Mouse (Mus musculus): ENCODE results near the gene Rbm7. TPM values are rescaled to one million over a fixed set of nuclear protein-coding genes. Genes with fewer than 3 reads are reported as not detected.
A peak's percentile ranks its signal among the peaks of the same experiment; 100 is the strongest.

Gene Rbm7
- polyA plus RNA-seq, 1 experiment from 2014 or later: 122 TPM

GRCm38 (mm10) chr9:48501192-48501591 is 6.1 kb upstream of the Rbm7 start:
- ATAC-seq (ENCODE audit: low FRiP score): no peak

GRCm38 (mm10) chr9:48495548-48495932 is 441 bp upstream of the Rbm7 start:
- Histone ChIP-seq H3K9me3 (ENCODE audit: control insufficient read depth, low read length) (no peaks in the 10 kb centered on the region), H3K27me3 (ENCODE audit: control insufficient read depth, insufficient read depth, low read length) (no peaks in the 10 kb centered on the region), H3K27ac (ENCODE audit: low read depth, low read length) (peak overlapping the region; percentile 77), H3K36me3 (ENCODE audit: control insufficient read depth, insufficient read depth, low read length) (no peaks in the 10 kb centered on the region), H3K9ac (ENCODE audit: low read depth, low read length) (peak overlapping the region; percentile 92), H3K4me1 (replicated peaks; ENCODE audit: control insufficient read depth, insufficient read depth, low read length) (peaks cover 4% of the 10 kb centered on the region; the same call in 1 of the 2 replicates), H3K4me2 (replicated peaks; ENCODE audit: low read depth, low read length) (peak overlapping the region; percentile 83), H3K4me3 (ENCODE audit: low read depth, low read length) (peak overlapping the region; percentile 83)
- ATAC-seq (ENCODE audit: low FRiP score) (peak; percentile 66), DNase-seq (ENCODE audit: low spot score) (no peak)
- WGBS: 3% methylated on average over 34 of the region's 34 CpGs

More at GRCm38 (mm10) chr9:48501192-48501591, 6.1 kb upstream of the Rbm7 start:
- Histone ChIP-seq H3K4me3 (ENCODE audit: low read depth, low read length) (no peak overlapping the region), H3K4me1 (replicated peaks; ENCODE audit: control insufficient read depth, insufficient read depth, low read length) (no peaks in the 10 kb centered on the region), H3K27ac (ENCODE audit: low read depth, low read length) (no peak overlapping the region), H3K9ac (ENCODE audit: low read depth, low read length) (no peak overlapping the region), H3K36me3 (ENCODE audit: control insufficient read depth, insufficient read depth, low read length) (no peaks in the 10 kb centered on the region), H3K27me3 (ENCODE audit: control insufficient read depth, insufficient read depth, low read length) (no peaks in the 10 kb centered on the region), H3K4me2 (replicated peaks; ENCODE audit: low read depth, low read length) (no peak overlapping the region), H3K9me3 (ENCODE audit: control insufficient read depth, low read length) (no peaks in the 10 kb centered on the region)
- no peak for DNase-seq (ENCODE audit: low spot score)
- 85% methylated on average over 7 of the region's 7 CpGs for WGBS

- no peaks in the 10 kb centered on the region for H3K9me3 ChIP-seq (ENCODE audit: control insufficient read depth, low read length)
- peak overlapping the region; percentile 86; the same call in 1 of the 2 replicates for H3K4me3 ChIP-seq (ENCODE audit: low read depth, low read length)
- no peaks in the 10 kb centered on the region for H3K4me1 ChIP-seq (replicated peaks; ENCODE audit: control insufficient read depth, insufficient read depth, low read length)
- WGBS: 42% methylated on average over 20 of the region's 20 CpGs
- ATAC-seq (ENCODE audit: low FRiP score): no peak
- H3K36me3 ChIP-seq (ENCODE audit: control insufficient read depth, insufficient read depth, low read length): no peaks in the 10 kb centered on the region
- H3K27ac ChIP-seq (ENCODE audit: low read depth, low read length): no peak overlapping the region
- H3K9ac ChIP-seq (ENCODE audit: low read depth, low read length): no peak overlapping the region
- H3K4me2 ChIP-seq (replicated peaks; ENCODE audit: low read depth, low read length): peak overlapping the region; percentile 87
- DNase-seq (ENCODE audit: low spot score): peak; percentile 38
- H3K27me3 ChIP-seq (ENCODE audit: control insufficient read depth, insufficient read depth, low read length): no peaks in the 10 kb centered on the region
These were observed 13.6 kb downstream of the Rbm7 start for GRCm38 (mm10) chr9:48481214-48482134.

- 2% methylated on average over 47 of the region's 49 CpGs for whole genome bisulfite sequencing
- Histone ChIP-seq H3K4me2 (replicated peaks; ENCODE audit: low read depth, low read length) (peak within 1 kb of the TSS; percentile 87), H3K4me3 (ENCODE audit: low read depth, low read length) (peak within 1 kb of the TSS; percentile 86), H3K27ac (ENCODE audit: low read depth, low read length) (no peak within 1 kb of the TSS), H3K9me3 (ENCODE audit: control insufficient read depth, low read length) (no peaks in the 10 kb centered on the region), H3K4me1 (replicated peaks; ENCODE audit: control insufficient read depth, insufficient read depth, low read length) (no peaks in the 10 kb centered on the region), H3K36me3 (ENCODE audit: control insufficient read depth, insufficient read depth, low read length) (no peaks in the 10 kb centered on the region), H3K9ac (ENCODE audit: low read depth, low read length) (peak within 1 kb of the TSS; percentile 86), H3K27me3 (ENCODE audit: control insufficient read depth, insufficient read depth, low read length) (no peaks in the 10 kb centered on the region)
- ATAC-seq (ENCODE audit: low FRiP score) (peak; percentile 96), DNase-seq (ENCODE audit: low spot score) (peak; percentile 94)
These were observed 14.5 kb downstream of the Rbm7 start, which contains the start of gene Rexo2 for GRCm38 (mm10) chr9:48480411-48481213. Gene Rexo2, minus strand, starts transcription at chr9:48480623.

- H3K4me2 ChIP-seq (replicated peaks; ENCODE audit: low read depth, low read length): peak overlapping the region; percentile 87
- DNase-seq (ENCODE audit: low spot score) (peak; percentile 38), ATAC-seq (ENCODE audit: low FRiP score) (peak; percentile 80)
- no peaks in the 10 kb centered on the region for H3K36me3 ChIP-seq (ENCODE audit: control insufficient read depth, insufficient read depth, low read length)
- no peaks in the 10 kb centered on the region for H3K4me1 ChIP-seq (replicated peaks; ENCODE audit: control insufficient read depth, insufficient read depth, low read length)
- WGBS: 7% methylated on average over 25 of the region's 25 CpGs
- H3K27ac ChIP-seq (ENCODE audit: low read depth, low read length): no peak overlapping the region
- H3K4me3 ChIP-seq (ENCODE audit: low read depth, low read length): peak overlapping the region; percentile 86
- peak overlapping the region; percentile 86 for H3K9ac ChIP-seq (ENCODE audit: low read depth, low read length)
- no peaks in the 10 kb centered on the region for H3K27me3 ChIP-seq (ENCODE audit: control insufficient read depth, insufficient read depth, low read length)
- no peaks in the 10 kb centered on the region for H3K9me3 ChIP-seq (ENCODE audit: control insufficient read depth, low read length)
These were observed 15.2 kb downstream of the Rbm7 start for GRCm38 (mm10) chr9:48479838-48480410.

GRCm38 (mm10) chr9:48478808-48479207 is 16.3 kb downstream of the Rbm7 start:
- Histone ChIP-seq H3K4me1 (replicated peaks; ENCODE audit: control insufficient read depth, insufficient read depth, low read length) (no peaks in the 10 kb centered on the region), H3K9ac (ENCODE audit: low read depth, low read length) (no peak overlapping the region), H3K27me3 (ENCODE audit: control insufficient read depth, insufficient read depth, low read length) (no peaks in the 10 kb centered on the region), H3K9me3 (ENCODE audit: control insufficient read depth, low read length) (no peaks in the 10 kb centered on the region), H3K4me3 (ENCODE audit: low read depth, low read length) (no peak overlapping the region), H3K4me2 (replicated peaks; ENCODE audit: low read depth, low read length) (no peak overlapping the region), H3K36me3 (ENCODE audit: control insufficient read depth, insufficient read depth, low read length) (no peaks in the 10 kb centered on the region), H3K27ac (ENCODE audit: low read depth, low read length) (no peak overlapping the region)
- no peak for ATAC-seq (ENCODE audit: low FRiP score)
- DNase-seq (ENCODE audit: low spot score): no peak
- 93% methylated on average over 4 of the region's 4 CpGs for WGBS

- Histone ChIP-seq H3K27ac (ENCODE audit: low read depth, low read length) (no peak overlapping the region), H3K4me1 (replicated peaks; ENCODE audit: control insufficient read depth, insufficient read depth, low read length) (no peaks in the 10 kb centered on the region), H3K36me3 (ENCODE audit: control insufficient read depth, insufficient read depth, low read length) (no peaks in the 10 kb centered on the region), H3K9ac (ENCODE audit: low read depth, low read length) (no peak overlapping the region), H3K4me3 (ENCODE audit: low read depth, low read length) (no peak overlapping the region), H3K9me3 (ENCODE audit: control insufficient read depth, low read length) (no peaks in the 10 kb centered on the region), H3K27me3 (ENCODE audit: control insufficient read depth, insufficient read depth, low read length) (no peaks in the 10 kb centered on the region), H3K4me2 (replicated peaks; ENCODE audit: low read depth, low read length) (no peak overlapping the region)
- no peak for DNase-seq (ENCODE audit: low spot score)
- WGBS: 96% methylated on average over 10 of the region's 10 CpGs
- no peak for ATAC-seq (ENCODE audit: low FRiP score)
These were observed 18.6 kb downstream of the Rbm7 start for GRCm38 (mm10) chr9:48476236-48477165.

GRCm38 (mm10) chr9:48474367-48474766 is 20.7 kb downstream of the Rbm7 start:
- Histone ChIP-seq H3K27ac (ENCODE audit: low read depth, low read length) (no peak overlapping the region), H3K9ac (ENCODE audit: low read depth, low read length) (no peak overlapping the region), H3K27me3 (ENCODE audit: control insufficient read depth, insufficient read depth, low read length) (no peaks in the 10 kb centered on the region), H3K4me1 (replicated peaks; ENCODE audit: control insufficient read depth, insufficient read depth, low read length) (no peaks in the 10 kb centered on the region), H3K4me3 (ENCODE audit: low read depth, low read length) (no peak overlapping the region), H3K9me3 (ENCODE audit: control insufficient read depth, low read length) (no peaks in the 10 kb centered on the region), H3K36me3 (ENCODE audit: control insufficient read depth, insufficient read depth, low read length) (no peaks in the 10 kb centered on the region), H3K4me2 (replicated peaks; ENCODE audit: low read depth, low read length) (no peak overlapping the region)
- no peak for DNase-seq (ENCODE audit: low spot score)
- 91% methylated on average over 9 of the region's 9 CpGs for WGBS
- no peak for ATAC-seq (ENCODE audit: low FRiP score)

Data from hindbrain, embryonic 11.5 days (tissue).